Mouse (Mus musculus) adrenal gland, adult 8-10 months (tissue): Measurements from ENCODE around the gene Mtg1. TPM values are rescaled to one million over a fixed set of nuclear protein-coding genes. Genes with fewer than 3 reads are reported as not detected.

Source experiments
- DNase-seq: peaks from one replicate; pipeline ENCODE4 v3.0.0; 2022
- total RNA-seq, 4 experiments: library from RNA; stranded (reverse); gene quantifications; 2 replicates each; pipeline ENCODE4 v1.2.4; 2022

Gene Mtg1
- total RNA-seq, result 10 to 100 TPM; 30.1 to 32.7 (median 31.3) TPM

DNA sequence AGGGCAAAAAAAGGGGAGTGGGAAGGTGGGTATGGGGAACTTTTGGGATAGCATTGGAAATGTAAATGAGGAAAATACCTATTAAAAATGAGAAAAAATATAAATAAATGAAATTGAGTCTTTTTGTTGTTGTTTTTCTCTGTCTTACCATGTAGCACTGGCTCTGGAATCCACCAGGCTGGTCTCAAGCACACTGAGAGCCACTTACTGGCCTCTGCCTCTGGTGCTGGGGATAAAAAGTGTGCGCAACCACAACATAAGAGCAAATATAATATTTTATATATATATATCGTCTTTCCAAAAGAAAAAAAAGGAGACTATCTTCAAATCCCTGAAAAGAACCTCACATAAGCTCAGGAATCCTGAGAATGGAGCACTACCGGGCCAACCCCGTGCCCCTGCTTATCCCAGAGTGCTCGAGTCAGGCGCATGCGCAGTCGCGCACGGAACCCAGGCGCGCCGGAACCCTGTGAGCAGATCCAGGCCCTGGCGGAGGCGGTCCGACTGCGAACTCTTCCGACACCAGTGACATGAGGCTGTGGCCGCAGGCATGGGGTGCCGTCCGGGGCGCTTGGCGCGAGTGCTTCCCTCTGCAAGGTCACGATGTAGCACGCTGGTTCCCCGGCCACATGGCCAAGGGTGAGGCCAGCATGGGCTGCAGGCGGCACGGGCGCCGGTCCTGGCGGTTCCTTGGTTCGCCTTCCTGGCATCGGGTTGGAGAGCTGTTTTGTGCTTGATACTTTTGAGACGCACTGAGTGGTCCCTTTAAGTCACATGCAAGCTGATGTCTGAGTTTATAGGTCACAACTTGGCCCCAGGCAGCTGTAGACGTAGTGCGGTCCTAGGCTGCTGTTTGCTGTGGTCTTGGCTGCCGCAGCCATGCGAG, at the start of gene Mtg1:
Gene Mtg1, plus strand, starts transcription at position 430 of the 886 bp plus-strand sequence.
- peak; percentile 92 for DNase-seq

GRCm38 (mm10) chr7:140090601-140091000, 46.8 kb upstream of the Mtg1 start:
- DNase-seq, result no peak

GRCm38 (mm10) chr7:140092924-140093528, 44.3 kb upstream of the Mtg1 start, which contains the start of gene Prap1:
Gene Prap1 (plus strand): TSS chr7:140093395.
- DNase-seq, result no peak

DNA sequence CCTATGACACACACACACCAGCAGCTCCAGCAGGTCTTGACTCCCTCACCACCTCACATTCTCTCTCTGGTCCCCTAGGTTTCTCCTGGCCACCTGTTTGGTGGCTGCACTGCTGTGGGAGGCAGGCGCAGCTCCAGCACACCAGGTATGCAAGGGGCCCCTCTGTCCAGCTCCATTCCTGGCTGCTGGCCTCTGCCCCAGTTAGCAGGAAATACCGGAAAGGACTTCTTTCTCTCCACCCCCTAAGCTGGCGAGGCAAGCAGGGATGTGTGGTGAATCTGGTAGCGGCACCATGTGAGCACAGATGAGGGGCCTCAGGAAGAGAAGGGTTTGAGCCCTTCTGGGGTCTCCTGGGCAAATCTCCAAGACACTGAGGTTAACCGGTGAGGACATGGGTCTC, 42.4 kb upstream of the Mtg1 start:
- no peak for DNase-seq

DNA sequence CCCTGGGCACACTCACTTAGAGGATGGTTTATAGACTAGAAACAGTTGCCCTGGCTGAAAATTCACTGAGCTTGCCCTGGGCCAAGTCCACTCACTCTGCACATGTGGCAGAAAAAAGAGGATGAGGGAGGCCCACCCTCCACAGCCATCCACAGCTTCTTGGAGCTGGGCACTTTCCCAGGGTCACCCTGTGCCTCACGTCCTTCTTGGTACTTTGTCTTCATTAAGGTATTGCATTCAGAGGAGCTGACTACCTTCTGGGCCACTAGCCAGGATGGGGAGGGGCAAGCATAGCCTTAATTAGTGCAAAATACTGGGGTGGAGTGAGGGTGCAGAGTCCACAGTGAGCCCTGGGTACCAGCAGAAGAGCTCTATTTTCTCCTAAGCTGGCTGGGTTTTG, 41.8 kb upstream of the Mtg1 start:
- DNase-seq, result no peak

DNA sequence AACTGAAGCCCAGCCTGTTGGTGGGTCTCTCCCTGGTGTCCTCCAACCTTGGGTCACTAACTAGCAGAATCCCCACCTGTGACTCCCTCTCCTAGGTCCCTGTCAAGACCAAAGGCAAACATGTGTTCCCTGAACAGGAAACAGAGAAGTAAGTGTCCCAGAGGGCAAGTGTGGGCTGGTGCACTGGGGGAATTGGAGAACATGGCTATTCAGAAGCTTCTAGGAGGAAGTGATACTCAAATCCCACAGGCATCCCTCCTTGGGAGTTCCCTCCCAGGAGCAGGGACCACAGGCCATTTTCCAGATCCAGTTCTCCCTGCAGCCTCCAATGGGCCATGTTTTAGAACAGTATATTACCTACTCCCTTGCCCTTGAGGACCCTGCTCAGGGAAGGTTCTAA, 41.3 kb upstream of the Mtg1 start:
- DNase-seq, result no peak

- no peak for DNase-seq
Observed at GRCm38 (mm10) chr7:140098466-140098865, 38.9 kb upstream of the Mtg1 start.

DNA sequence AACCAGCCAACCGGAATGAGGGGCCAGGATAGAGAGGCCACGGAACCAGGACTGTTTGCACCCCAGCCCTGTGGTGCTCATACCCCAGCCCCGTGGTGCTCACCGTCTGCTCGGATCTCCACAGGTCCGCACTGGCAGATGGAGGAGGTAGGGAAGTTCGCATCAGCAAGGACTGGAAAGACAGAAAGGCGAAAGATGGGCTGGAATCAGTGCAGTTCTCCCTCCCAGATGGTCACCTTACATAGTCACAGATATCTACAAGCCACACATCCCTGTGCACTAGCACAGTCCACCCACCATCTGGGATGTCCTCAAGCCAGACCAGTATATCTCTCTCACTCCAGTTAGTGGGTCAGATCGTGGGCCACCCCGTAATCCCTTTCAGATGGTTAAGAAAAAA, 35.9 kb upstream of the Mtg1 start:
- no peak for DNase-seq

GRCm38 (mm10) chr7:140101993-140102860, 35.1 kb upstream of the Mtg1 start, which contains the start of gene Fuom:
Gene Fuom (minus strand): TSS chr7:140102441.
- DNase-seq, result peak; percentile 94

DNA sequence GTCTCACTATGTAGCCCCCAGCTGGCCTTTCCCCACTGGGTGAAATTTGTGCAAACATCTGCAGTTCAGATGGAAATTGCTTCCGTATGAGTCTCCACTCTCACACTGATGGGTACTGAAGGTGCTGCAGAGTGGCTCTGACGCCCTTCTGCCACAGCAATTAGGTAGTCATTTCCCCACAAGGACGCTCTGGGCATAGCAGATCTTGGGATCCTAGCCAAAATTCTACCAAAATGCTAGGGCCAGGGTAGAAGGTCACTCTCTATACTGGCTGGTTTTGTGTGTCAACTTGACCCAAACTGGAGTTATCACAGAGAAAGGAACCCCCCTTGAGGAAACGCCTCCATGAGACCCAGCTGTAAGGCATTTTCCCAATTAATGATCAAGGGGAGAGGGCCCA, 33.4 kb upstream of the Mtg1 start:
- DNase-seq, result peak; percentile 70

GRCm38 (mm10) chr7:140111943-140112342, 25.4 kb upstream of the Mtg1 start:
- DNase-seq, result no peak

DNA sequence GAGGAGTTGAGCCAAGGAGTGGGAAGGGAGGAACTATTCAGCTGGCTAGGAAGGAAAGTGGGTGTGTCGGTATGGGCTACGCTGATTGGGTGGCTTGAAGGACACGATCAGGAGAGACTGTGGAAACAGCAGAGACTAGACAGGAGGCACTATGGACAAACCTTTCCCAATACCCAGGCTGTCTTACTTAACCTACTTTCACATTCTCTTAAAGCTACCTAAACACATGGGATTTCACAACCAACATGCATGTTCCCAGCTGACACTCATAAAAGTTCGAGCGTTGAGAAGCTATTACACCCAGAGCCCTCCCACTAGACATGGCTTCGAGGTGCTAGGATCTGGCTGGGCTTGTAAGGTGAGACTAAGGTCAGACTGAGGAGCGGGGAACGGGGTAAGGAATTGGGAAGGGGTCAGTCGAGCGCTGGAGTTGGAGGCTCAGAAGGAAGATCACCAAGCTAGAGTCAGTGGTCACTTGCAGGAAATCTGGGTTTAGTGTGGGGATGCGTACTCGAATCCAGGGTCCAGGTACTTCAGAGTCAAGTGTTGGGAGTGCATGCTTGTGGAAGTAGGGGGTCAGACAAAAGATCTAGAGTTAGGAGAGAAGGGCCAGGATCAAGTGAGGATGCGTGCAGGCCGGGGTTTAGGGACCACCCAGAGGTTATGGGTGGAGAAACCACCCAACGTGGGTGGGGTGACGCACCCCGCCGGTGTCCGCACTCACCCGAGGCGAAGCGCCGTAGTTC, 21.6 kb upstream of the Mtg1 start, which contains the start of gene Paox:
Gene Paox, plus strand, starts transcription at position 217 of the 746 bp plus-strand sequence.
- peak; percentile 78 for DNase-seq

DNA sequence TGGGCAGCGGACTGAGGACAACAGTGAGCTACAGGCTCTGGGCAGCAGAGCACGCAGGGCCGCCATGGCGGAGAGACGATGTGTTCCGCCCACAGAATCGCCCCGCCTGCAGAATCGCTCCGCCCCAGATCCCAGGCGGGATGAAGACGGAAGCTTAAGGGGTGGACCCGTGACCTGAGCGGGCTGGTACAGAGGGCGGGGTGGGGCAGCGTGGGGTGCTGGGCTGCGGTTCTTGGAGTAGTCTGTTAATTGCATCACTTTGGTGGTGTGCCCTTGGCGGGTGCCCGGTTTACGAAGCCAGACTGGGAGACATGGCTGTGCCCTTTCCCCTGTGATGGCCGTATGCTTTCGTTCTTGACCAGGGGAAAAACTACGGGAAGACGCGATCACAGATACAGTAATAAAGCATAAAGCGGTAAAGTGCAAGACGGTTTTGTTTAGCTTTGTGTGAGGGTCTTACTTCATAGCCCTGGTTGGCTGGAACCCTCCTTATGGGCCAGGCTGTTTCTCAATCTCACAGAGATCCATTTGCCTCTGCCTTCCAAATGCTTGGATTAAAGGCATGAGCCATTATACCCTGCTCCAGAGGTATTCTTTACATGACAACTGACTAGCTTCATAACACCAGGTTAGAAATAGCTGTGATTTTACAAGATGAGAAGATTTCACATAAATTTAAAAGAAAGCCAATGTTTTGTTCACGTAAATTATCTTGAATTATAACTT, 20.9 kb upstream of the Mtg1 start, which contains the start of gene Echs1:
Gene Echs1, minus strand, starts transcription at position 148 of the 726 bp plus-strand sequence.
- DNase-seq, result peak; percentile 93

DNA sequence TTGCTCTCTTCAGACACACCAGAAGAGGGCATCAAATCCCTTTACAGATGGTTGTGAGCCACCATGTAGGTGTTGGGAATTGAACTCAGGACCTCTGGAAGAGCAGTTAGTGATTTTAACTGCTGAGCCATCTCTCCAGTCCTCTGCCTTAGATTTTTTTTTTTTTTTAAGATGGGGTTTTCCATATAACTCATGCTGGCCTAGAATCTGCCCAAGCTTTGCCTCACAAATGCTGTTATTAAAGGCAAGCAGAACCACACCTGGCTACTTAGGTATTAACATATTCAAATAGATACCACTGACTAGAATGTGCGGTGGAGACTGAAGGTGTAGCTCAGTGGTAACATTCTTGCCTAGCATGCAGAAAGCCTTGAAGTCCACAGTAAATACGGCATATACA, 16.9 kb upstream of the Mtg1 start:
- no peak for DNase-seq

- DNase-seq, result no peak
Observed at GRCm38 (mm10) chr7:140121338-140121910, 15.9 kb upstream of the Mtg1 start.

DNA sequence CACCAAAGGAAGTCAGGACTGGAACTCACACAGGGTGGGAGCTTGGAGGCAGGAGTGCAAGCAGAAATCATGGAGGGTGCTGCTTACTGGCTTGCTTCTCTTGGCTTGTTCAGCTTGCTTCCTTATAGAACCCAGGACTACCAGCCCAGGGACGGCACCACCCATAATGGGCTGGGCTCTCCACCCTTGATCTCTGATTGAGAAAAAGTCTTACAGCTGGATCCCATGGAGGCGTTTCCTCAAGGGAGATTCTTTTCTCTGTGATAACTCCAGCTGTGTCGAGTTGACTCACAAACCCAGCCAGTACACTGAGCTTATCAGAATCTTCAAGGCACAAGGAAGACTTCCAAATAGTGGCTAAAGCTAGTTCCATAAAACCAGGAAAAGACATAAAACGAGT, 14.6 kb upstream of the Mtg1 start:
- no peak for DNase-seq

DNA sequence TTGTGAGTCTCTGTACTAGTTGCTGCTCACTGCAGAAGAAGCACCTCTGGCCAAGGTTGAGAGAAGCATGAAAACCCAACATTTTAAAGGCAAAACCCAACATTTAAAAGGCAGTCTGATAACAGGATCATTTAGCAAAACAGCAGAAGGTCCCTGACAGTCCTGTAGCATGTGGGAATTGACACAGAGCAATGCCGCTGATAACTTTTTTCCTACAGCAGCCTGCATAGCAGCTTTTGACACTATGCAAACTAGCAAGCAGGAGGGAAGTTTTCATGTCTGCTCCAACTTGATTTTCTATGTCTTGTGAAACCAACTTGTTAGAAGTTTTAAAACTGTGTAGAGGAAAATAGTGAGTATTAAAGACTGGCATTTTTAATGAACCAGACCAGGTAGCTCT, 13.0 kb upstream of the Mtg1 start:
- no peak for DNase-seq

DNA sequence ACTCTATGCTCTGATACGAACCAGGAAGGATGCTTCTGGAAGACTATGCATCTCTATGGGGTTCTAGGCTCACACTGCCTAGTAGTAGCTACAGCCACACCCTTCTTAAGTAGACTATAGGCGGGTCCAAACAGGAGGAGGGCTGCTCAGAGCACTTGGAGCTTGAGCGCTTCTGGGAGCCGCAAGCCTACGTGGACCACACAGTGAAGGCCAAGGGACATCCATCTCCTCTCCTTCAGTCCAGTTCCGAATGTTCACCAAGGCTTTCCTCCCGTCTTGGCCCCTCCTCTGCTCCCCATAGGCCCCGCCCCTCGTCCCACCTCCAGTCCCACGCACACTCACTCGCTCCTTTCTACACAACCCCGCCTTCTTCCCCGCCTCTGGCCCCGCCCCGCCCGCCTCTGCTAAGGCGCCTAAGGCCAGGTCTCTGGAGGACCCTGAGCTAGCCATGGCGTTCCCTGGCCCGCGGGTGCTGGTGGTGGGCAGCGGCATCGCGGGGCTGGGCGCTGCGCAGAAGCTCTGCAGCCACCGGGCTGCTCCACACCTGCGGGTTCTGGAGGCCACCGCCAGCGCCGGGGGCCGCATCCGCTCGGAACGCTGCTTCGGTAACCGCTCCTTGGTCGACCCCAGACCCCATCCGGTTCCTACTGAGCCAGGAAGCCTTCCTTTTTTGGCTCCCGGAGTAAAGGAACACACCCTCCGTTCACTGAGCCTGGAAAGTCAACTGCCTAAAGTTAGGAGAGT, 11.9 kb upstream of the Mtg1 start:
- DNase-seq, result peak; percentile 93

DNA sequence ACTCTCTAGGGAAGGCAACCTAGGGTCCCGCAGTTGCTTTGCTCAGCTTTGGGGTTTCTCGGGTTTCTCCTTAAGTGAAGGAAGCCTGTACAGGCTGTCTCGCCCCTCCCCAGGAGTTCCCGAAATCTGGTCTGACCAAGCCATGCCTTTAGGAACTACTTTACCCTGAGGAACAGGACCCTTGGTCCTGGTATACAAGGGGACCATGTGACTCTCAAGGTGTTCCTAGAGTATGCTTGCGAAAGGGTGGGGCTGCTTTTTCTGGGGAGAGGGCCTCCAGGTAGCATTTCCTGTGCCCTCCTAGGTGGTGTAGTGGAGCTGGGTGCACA, 11.4 kb upstream of the Mtg1 start:
- DNase-seq, result no peak

GRCm38 (mm10) chr7:140126934-140127333, 10.4 kb upstream of the Mtg1 start:
- DNase-seq, result no peak
